Mouse (Mus musculus): ENCODE data around the gene Kcnn4.

Kcnn4 gene

DNA sequence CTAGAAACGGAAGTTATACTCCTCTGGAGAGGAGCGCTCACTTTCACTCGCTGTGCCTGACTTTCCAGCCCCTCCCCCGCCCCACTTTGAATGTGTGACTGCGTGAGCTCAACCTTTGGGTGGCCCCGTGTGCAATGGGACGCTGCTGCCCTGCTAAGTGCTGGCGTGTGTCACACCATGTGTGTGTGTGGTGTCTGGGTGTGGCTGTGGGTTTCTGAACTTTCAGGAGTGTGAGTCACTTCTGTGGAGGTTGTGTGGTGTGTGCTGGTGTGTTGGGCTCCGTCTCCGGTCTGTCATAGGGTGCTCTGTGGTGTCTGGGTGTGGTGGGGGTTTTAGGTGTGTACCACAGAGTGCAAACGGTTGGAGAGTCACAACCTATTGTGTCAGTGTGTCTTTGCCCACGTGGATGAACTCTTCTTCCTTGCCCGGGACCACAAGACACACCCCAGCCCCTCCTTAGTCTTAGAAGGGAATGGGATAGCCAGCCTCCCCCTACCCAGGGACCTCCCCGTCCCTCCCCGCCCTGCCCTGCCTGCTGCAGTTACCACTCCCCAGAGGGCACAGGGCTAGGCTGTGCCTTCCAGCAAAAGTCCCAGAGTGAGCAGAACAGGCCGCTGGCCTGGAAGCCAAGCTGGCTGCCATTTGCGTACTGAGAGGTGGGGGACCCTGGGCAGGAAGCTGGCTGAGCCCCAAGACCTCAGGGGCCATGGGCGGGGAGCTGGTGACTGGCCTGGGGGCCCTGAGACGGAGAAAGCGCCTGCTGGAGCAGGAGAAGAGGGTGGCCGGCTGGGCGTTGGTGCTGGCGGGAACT is at the start of gene Kcnn4:
TSS of gene Kcnn4 (plus strand) at position 533 of the 811 bp plus-strand sequence.
- in situ Hi-C loops (cut with MseI, MboI) = loop anchor here in 1 of 2 experiments (10.0 kb wide), 1 partner anchor 55 kb away; no protein-coding TSS in a partner anchor

- in situ Hi-C loops (cut with MseI, MboI) = no loop called here
Measured at GRCm38 (mm10) chr7:24322593-24322992, 47.5 kb upstream of the Kcnn4 start.

DNA sequence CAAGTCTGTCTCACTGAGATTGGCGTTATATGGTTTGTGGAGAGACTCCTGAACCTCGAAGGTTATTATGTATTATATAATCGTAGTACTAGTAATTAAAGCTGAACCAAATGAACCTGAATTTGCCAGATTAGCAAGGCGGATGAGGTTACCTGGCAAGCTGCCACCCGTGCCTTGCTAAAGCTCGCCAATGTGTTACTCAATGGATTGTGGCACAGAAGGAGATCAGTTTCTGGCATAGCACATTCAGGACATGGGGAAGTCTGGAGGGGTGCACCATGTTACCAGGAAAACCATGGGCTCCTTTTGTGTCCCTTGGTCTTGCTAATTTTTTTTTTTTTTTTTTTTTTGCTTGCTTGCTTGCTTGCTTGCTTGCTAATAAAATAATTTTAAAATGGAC is 44.9 kb upstream of the Kcnn4 start:
- in situ Hi-C loops (cut with MseI, MboI) = no loop called here

DNA sequence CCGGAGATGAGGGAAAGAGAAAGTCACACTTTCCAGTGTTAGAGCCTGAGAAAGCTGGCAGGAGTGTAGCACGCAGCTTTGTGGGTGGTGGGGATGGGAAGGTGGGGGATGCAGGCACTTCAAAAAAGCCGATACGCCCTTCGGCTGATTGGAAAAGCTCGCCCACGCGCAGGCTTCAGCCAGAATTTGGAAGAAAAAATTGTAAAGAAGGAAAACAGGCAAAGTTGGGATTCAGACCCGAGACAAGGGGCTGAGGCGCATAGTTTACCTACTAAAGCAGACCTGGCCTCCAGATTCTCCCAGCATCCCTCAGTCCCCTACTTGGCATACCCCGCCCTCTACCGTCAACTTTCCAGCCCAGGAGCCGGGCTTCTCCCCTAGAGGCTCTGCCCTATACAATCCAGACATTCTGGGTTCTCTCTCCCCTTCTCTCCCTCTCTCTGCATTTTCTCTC is 44.4 kb upstream of the Kcnn4 start:
- in situ Hi-C loops (cut with MseI, MboI) = no loop called here

- in situ Hi-C loops (cut with MseI, MboI) = no loop called here
Measured at GRCm38 (mm10) chr7:24326273-24327135, 43.6 kb upstream of the Kcnn4 start.

DNA sequence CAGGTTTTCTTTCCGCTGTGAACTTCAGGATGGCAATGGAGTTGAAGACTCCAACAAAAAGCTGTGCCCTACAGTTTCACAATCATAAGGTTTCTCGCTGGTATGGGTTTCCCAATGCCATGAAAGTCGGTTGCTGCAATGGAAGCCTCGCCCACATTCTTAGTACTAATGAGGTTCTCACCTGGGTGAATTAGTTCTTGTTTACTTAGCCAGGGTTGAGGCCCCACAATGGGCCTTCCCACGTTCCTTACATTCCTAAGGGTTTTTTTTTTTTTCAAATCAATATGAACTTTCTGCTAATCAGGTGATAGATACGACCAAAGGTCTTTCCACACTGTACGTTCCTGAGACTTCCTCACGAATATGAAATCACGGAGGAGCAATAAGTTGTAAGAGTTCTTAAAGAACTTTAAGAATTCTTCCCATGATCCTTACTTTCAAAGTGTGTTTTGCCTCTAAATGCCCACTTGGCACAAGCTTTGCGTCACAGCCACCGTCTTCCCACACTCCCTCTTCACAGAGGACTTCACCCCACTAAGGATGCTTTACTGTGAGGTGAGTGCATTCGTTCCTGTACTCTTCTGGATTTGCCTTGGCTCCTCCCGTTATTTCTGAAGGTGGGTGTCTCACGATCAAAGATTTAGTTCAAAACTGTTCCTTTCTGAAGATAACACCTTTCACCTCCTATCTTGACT is 42.6 kb upstream of the Kcnn4 start:
- in situ Hi-C loops (cut with MseI, MboI) = no loop called here

- in situ Hi-C loops (cut with MseI, MboI) = no loop called here
Measured at GRCm38 (mm10) chr7:24333304-24333986, 36.6 kb upstream of the Kcnn4 start, which contains the start of gene Tescl. Tescl (minus strand) TSS chr7:24333936.

- in situ Hi-C loops (cut with MseI, MboI) = no loop called here
Measured at GRCm38 (mm10) chr7:24335699-24336309, 34.3 kb upstream of the Kcnn4 start.

GRCm38 (mm10) chr7:24338241-24338640 is 31.8 kb upstream of the Kcnn4 start:
- in situ Hi-C loops (cut with MseI, MboI) = no loop called here

- in situ Hi-C loops (cut with MseI, MboI) = no loop called here
Measured at GRCm38 (mm10) chr7:24343701-24344272, 26.3 kb upstream of the Kcnn4 start.

DNA sequence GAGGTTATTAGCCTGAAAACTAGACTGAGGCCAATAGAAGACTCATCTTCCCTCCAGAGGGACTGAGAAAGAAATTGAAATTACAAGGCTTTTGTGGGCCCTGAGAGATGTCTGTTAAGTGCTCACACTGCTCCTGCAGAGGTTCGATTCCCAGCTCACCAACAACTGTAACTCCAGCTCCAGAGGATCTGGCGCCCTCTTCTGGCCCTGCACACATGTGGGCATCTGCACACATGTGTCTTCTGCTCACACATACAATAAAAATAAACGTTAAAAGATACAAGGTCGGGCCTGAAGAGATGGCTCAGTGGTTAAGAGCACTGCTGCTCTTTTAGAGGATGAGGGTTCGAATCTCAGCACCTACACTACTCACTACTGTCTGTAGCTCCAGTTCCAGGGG is 23.6 kb upstream of the Kcnn4 start:
- in situ Hi-C loops (cut with MseI, MboI) = no loop called here

DNA sequence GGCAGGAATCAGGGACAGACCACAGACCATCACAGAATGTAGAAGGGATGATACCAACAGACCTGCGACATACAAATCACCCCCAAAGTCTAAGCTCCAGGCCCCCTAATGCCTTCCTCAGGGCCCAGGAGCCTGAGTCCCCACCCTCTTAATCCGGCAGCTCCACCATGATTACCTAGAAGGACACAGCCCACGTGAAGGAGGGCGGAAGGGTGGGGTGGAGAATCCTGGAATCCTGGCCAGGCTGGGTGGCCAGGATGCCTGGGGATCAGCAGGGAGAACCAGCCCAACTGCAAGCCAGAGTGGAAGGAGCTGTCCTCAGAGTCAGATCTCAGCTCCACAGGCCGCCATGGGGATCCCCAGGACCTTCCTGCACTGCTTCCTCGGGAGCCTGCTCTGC is 21.2 kb upstream of the Kcnn4 start, which contains the start of gene Lypd5:
TSS of gene Lypd5 (plus strand) at position 301 of the 400 bp plus-strand sequence.
- in situ Hi-C loops (cut with MseI, MboI) = no loop called here

GRCm38 (mm10) chr7:24355646-24356045 is 14.4 kb upstream of the Kcnn4 start:
- in situ Hi-C loops (cut with MseI, MboI) = no loop called here

- in situ Hi-C loops (cut with MseI, MboI) = no loop called here
Measured at GRCm38 (mm10) chr7:24356081-24356480, 14.0 kb upstream of the Kcnn4 start.

DNA sequence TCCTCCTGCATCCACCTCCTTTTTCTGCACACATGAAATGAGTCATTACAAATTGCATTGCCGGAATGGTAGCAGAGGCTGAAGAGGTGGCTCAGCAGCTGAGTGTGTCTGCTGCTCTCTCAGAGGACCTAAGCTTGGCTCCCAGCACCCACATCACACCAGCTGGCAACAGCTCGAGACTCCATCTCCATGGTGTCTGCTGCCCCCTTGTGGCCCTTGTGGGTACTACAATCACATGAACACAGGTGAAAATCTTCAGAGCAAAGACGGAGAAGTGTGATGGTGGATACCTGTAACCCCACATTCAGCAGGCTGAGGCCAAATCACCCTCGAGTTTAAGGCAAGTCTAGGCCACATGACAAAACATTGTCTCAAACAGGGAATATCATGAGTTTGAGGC is 12.2 kb upstream of the Kcnn4 start:
- in situ Hi-C loops (cut with MseI, MboI) = no loop called here

GRCm38 (mm10) chr7:24359269-24359668 is 10.8 kb upstream of the Kcnn4 start:
- in situ Hi-C loops (cut with MseI, MboI) = no loop called here

DNA sequence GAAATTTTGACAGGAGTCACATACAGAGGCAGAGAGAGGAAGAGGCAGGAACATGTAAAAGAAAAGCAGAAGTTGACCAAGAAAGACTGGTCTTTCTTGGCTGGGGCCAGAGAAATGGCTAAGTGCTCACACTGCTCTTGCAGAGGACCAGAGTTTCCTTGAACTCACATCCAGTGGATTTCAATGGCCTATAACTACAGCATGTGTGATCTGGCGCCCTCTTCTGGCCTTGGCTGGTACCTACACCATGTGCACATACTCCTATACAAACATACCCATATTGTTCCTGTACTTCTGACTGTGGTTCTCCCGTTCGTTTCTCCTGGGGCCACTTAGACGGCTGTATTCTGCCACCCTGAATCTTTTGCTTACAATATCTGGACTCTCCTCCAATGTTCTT is 9.1 kb upstream of the Kcnn4 start:
- in situ Hi-C loops (cut with MseI, MboI) = loop anchor here in 1 of 2 experiments (10.0 kb wide), 1 partner anchor 64 kb away; no protein-coding TSS in a partner anchor

DNA sequence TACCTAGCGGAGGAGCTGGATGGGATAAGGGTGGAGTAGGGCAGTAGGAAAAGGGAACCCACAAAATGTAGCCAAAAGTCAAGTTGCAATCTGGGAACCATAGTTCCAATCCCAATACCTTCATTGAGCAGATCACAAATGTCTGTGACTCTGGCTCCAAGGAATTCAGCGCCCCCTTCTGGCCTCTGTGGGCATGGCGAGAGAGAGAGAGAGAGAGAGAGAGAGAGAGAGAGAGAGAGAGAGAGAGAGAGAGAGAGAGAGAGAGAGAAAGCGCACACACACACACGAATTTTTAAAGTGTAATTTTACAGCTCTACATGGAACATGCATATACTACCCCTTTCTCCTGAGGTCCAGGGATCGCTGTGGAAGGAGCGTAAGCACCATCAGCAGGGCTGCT is 6.8 kb upstream of the Kcnn4 start:
- in situ Hi-C loops (cut with MseI, MboI) = loop anchor here in 1 of 2 experiments (10.0 kb wide), 1 partner anchor 62 kb away; no protein-coding TSS in a partner anchor

- in situ Hi-C loops (cut with MseI, MboI) = loop anchor here in 1 of 2 experiments (10.0 kb wide), 1 partner anchor 60 kb away; no protein-coding TSS in a partner anchor
Measured at GRCm38 (mm10) chr7:24364827-24365226, 5.2 kb upstream of the Kcnn4 start.

All from mouse trophoblast stem cell (cell line).